Mouse (Mus musculus) heart, adult 11 months (tissue): ENCODE results near the gene Mapkap1.

Experiments
- DNase-seq: peaks from one replicate; pipeline ENCODE4 v3.0.0; 2022

Gene Mapkap1

GRCm38 (mm10) chr2:34638955-34639650, 232.5 kb downstream of the Mapkap1 start:
- peak; percentile 96 for DNase-seq

GRCm38 (mm10) chr2:34639725-34640124, 233.2 kb downstream of the Mapkap1 start:
- no peak for DNase-seq

- DNase-seq, result no peak
These were observed 235.8 kb downstream of the Mapkap1 start for GRCm38 (mm10) chr2:34642351-34642750.

- DNase-seq, result no peak
These were observed 238.3 kb downstream of the Mapkap1 start for GRCm38 (mm10) chr2:34644571-34645526.

GRCm38 (mm10) chr2:34645851-34646540, 239.4 kb downstream of the Mapkap1 start:
- DNase-seq, result peak; percentile 97

DNA sequence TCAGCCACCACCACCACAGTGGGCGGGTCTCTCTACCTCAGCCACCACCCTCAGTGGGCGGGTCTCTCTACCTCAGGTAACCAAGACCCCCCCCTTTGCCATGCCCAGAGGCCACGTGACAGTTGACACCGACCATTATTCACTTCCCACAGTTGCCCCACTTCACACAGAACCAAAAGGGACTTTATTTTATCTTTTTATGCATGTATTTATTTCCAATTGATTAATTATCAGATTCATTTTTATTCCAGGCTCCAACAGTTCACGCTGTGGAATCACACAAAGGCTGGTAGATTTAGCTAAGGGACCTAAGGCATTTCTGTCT, 239.9 kb downstream of the Mapkap1 start:
- DNase-seq, result no peak

- DNase-seq, result no peak
These were observed 240.8 kb downstream of the Mapkap1 start for GRCm38 (mm10) chr2:34647410-34647809.

- no peak for DNase-seq
These were observed 261.2 kb downstream of the Mapkap1 start for GRCm38 (mm10) chr2:34667820-34668219.

DNA sequence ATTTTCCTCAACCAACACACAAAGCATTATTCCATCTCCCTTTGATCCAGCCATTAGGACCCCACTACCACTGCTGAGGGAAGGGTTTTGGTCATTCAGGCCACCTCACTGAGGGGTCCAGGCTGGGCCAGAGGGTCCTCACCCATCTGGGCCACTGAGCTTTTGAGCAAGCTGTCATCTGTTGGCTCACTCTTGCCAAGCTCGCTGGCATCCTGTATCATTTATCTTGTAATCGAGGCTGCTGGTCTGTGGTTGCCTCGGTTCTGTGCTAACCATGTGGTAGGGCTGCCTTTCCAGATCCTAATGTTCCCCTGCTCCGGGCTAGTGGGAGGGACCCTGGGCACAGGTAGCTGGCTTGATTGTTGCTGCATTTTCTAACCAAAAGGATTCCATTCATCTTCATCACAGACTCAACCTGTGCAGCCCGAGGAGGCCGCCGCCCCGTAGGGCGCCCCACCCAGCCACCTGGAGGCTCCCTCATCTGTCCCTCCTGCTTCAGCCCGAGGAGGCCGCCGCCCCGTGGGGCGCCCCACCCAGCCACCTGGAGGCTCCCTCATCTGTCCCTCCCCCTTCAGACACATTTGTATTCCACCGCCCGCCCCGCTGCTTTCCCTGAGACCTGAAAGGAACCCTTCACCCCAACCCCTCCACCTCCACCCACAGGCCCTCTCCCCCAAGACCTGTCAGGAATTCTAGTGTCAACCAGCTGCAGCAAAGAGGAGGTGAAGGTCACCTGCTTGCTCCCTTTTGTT, 262.0 kb downstream of the Mapkap1 start:
- DNase-seq, result no peak

DNA sequence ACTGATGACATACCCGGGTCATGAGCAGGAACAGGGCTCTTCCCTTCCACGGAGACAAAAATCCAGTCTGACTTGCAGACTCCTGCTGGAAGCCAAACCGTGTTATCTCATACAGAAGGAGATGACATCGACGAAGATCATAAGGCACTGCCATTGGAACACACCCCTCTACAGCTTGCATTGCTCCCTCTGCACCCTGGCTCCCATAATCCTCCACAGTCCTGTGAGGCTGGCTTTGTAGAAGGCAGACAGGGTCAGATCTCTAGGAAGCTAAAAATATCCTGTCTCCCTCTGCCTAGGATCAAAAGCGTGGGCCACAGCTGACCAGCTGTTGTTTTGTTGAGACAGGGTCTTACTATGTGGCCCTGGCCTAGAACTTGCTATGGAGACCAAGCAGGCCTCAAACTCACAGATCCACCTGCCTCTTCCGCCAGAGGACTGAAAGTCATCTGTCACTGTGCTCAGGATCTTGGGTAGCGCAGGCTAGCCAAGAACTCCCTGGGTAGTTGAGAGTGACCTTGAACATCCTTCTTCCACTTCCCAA, 262.7 kb downstream of the Mapkap1 start:
- DNase-seq, result no peak

GRCm38 (mm10) chr2:34670470-34670869, 263.9 kb downstream of the Mapkap1 start:
- no peak for DNase-seq

GRCm38 (mm10) chr2:34671385-34672026, 264.9 kb downstream of the Mapkap1 start:
- DNase-seq, result peak; percentile 95

DNA sequence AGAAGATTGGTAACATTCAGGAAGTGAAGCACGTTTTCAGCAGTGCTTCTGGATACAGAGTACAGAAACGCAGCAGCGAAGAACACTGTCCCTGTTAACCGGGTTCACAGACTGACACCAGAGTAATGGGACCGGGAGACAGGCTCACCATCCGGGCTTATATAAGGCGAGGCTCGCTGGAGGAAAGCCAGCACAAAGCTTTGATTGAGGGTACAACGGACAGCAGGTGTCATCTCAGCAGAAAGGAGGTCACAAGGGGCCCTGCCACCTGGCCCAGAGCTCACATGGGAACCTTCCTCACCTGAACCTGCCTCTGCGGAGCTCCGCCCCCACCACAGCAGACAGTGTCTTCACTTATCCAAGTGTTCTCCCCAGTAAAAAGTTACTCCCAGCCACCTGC, 267.3 kb downstream of the Mapkap1 start:
- DNase-seq, result no peak
